Mouse (Mus musculus): ENCODE data around the gene Olfr1511.
"Not testable (repeated sequence)": the region's sequence is repeated elsewhere in the genome, so short reads cannot be mapped to it uniquely, and the experiment has no call there.

Olfr1511 gene

DNA sequence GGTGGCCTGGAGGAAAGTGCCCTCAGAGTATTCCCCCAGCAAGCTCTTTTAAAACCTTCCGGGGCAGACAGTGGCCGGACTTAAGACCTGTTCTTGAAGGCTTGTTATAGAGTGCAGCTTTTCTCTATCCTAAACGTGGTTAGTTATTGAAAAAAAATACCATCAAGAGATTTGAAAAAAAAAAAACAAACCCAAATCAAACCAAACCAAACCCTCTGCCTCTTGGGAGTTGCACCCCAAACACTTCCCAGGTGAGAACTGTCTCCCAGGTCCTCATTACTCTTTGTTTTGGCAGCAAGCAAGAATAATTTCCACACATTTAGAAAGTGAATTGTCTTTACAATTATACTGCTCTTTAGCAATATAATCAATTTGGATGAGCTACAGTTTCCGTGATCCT lies at the start of gene Olfr1511:
Gene Olfr1511 (minus strand): TSS at position 101 of the 400 bp plus-strand sequence.
- no peak for DNase-seq (ENCODE audit: low spot score)

GRCm38 (mm10) chr14:52442690-52443089 lies 45.5 kb upstream of the Olfr1511 start, which contains the start of gene Olfr1509:
Gene Olfr1509, plus strand, starts transcription at chr14:52442990.
- no peak for DNase-seq (ENCODE audit: low spot score)

- DNase-seq (ENCODE audit: low spot score), result no peak
Observed at GRCm38 (mm10) chr14:52427686-52428085, 30.5 kb upstream of the Olfr1511 start.

GRCm38 (mm10) chr14:52414273-52414672 lies 17.1 kb upstream of the Olfr1511 start, which contains the start of gene Olfr1510:
Gene Olfr1510, minus strand, starts transcription at chr14:52414373.
- no peak for DNase-seq (ENCODE audit: low spot score)

DNA sequence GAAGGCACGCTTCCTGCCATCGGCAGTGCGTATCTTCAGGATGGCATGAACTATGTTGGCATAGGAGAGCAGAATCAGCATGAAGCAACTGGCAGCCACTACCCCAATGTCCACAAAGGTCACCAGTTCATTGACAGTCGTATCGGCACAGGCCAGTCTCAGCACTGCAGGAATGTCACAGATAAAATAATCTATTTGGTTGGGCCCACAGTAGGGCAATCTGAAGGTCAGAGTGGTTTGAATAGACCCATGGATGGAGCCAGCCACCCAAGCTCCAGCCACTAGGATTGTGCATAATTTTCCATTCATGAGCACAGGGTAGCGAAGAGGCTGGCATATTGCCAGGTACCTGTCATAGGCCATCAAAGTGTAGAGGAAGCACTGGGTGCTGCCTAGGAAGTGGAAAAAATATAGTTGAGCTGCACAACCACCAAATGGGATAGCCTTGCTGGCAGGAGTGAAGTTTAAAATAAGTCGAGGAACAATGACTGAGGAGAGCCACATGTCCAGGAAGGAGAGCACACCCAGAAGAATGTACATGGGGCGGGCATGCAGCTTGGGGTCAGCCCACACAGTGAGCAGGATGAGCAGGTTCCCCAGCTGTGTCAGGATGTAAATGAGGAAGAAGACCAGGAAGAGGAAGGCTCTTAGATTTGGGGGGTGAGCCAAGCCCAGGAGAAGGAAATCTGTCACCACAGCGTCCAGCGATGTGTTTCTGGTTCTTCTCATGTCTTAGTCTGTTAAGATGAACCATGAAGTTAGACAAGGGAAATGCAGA lies 13.2 kb upstream of the Olfr1511 start:
- DNase-seq (ENCODE audit: low spot score), result not testable (repeated sequence)

- DNase-seq (ENCODE audit: low spot score), result not testable (repeated sequence)
Observed at GRCm38 (mm10) chr14:52390084-52390848, 6.9 kb downstream of the Olfr1511 start.

- DNase-seq (ENCODE audit: low spot score), result no peak
Observed at GRCm38 (mm10) chr14:52379068-52379467, 18.1 kb downstream of the Olfr1511 start, which contains the start of gene Olfr1512. Gene Olfr1512, minus strand, starts transcription at chr14:52379168.

DNA sequence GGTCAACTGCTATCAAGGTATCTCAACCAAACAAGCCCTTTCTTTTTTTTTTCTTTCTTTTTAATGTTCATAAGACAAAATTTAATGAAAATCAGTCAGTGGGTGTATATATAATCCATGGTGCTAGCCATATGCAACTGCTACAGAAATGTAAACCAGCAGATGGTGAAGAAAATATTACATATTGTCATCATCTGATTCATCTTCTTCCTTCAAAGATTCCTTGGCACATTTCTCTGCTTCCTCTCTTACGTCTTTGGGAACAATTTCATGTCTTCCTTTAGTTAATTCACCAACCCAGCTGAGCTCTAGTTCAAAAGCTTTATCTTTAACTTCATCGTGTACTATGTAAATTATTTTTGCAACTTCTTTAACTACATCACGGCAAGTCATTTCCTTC lies 28.4 kb downstream of the Olfr1511 start:
- no peak for DNase-seq (ENCODE audit: low spot score)

- no peak for DNase-seq (ENCODE audit: low spot score)
Observed at GRCm38 (mm10) chr14:52356308-52356707, 40.9 kb downstream of the Olfr1511 start, which contains the start of gene Olfr1513. Gene Olfr1513, minus strand, starts transcription at chr14:52356408.
